Mouse (Mus musculus): ENCODE data around the gene Faxc.
A peak's percentile ranks its signal among the peaks of the same experiment; 100 is the strongest.

Faxc gene

DNA sequence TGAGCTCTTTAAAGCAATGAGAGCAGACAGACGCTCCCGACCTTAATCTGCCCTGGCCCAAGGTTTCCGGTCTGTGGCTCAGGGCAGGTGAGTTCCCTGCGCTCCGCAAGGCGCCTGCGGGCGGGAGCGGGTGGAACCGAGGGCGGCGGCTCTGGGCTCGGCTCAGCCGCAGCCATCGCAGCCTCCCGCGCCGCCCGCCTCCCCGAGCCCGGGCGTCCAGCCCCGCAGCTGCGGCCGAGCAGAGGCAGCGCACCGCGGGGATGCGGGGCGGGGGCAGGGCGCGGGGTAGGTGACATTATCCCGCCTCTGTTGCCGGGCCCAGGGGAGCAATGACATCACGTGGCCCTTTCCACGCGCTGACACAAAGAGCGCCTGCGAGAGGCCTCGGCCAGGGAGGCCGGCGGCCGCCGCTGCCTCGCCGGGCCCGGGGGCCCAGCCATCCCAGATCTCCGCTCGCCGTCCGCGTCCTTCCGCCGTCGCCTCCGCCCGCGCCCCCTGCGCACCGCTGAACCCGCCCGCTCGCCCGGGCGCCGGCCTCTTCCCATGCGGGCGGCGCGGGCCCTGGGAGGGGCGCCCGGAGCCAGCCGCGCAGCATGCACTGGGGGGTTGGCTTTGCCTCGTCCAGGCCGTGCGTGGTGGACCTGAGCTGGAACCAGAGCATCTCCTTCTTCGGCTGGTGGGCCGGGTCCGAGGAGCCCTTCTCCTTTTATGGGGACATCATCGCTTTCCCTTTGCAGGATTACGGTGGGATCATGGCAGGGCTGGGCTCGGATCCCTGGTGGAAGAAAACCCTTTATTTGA lies at the start of gene Faxc:
Faxc (plus strand) TSS at position 359 of the 801 bp plus-strand sequence.
- peak; percentile 35 to 67 for DNase-seq (ENCODE audit: low spot score in 2 of 2)

DNA sequence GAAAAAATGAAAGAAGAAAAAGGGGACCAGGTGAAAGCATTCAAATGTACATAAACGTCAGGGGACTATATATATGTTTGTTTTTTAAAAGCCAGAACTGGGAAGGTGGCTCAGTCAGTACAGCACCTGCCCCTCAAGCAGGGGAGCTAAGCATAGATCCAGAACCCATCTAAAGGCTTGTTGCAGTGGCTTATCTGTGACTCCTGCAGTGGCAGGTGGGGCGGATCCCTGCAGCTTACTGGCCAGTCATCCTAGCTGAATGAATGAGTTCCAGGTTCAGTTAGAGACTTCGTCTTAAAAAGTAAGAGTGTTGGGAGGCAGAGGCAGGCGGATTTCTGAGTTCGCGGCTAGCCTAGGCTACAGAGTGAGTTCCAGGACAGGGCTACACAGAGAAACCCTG lies 48.3 kb upstream of the Faxc start:
- DNase-seq (ENCODE audit: low spot score in 2 of 2): no peak

DNA sequence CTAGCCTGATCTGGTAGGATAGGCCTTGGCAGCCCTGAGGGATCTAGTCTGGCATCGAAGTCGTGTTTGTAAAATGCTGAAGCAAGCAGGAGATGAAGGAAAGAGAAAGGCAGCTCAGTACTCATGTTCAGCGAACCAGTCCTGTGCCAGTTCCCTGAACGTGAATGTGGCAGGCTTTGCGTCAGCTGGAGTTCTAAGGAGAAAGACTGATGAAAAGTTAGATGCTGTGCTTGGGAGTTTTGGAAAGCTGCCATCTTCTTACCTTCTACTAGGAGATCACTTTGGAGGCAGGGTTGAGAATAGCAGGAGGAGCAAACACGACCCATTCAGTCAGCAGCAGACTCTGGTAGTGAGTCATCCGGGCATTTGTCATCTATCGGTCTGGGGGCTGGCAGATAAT lies 45.3 kb upstream of the Faxc start:
- DNase-seq (ENCODE audit: low spot score in 2 of 2): no peak

- DNase-seq (ENCODE audit: low spot score in 2 of 2): peak in 1 of 2 experiments; percentile 54
These were observed 872 bp downstream of the Faxc start for GRCm38 (mm10) chr4:21931772-21932630.

DNA sequence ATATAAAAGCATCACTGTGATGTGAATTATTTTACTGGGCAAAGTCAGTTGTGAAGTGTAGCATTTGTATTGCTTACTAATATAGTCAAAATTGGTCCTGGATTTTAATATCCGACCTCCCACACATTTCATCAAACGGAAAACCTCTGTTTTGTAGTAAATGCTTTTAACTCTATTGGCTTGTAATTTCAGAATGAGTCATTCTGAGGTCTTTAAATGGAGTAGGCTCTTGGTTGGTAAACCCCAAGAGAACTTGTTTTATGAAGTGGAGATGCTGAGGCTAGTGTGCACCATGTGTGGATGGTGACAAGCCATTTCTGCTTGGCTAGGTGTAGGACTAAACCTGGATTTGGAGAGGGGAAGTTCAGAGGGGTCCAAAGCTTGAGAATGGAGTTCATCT lies 4.2 kb downstream of the Faxc start:
- DNase-seq (ENCODE audit: low spot score in 2 of 2): no peak

DNA sequence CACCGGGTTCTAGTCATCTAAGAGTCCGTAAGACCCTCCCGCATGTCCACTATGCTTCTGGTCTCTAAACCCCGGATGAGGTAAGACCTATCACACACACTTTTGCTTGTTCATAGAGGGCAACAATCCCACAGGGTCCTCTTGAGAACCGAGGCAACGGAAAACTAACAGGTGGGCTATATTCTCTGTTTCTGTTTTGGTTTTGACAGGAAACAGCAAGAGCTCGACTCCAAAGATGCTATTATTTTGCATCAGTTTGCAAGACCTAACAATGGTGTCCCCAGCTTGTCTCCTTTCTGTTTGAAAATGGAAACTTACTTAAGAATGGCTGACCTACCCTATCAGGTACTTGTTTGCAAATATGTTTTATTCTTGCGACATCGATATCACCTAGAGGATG lies 5.3 kb downstream of the Faxc start:
- DNase-seq (ENCODE audit: low spot score in 2 of 2): no peak

DNA sequence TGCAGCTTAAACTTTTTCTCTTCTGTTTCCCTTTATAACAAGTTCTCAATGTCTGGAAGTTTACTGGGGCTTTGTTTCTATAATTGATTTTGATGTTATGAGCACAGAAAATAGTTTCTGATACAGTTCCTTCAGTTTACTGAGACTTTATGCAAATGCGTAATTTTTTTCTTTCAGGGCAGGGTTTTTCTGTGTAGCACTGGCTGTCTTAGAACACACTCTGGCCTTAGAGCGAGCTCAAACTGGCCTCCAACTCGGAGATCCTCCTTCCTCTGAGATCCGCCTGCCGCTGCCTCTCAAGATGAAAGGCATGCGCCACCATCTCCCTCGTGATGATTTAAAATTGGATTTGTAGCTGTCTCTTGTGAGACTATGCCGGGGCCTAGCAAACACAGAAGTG lies 6.8 kb downstream of the Faxc start:
- DNase-seq (ENCODE audit: low spot score in 2 of 2): no peak

DNA sequence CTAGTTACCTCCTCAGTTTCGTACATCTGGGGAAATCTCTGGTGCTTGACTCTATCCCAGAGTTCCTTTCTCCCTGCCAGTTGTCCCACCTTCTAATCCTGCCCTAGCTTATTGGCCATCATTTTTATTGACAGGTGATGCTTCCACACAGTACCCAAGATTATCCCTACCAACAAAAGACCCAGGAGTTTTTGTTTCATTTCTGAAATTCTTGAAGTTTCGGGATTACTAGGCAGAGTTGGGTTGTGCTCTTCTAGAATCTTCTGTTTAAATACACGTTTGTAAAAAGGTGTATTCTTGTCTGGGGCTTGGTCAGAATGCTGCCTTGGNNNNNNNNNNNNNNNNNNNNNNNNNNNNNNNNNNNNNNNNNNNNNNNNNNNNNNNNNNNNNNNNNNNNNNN lies 13.5 kb downstream of the Faxc start:
- DNase-seq (ENCODE audit: low spot score in 2 of 2): no peak

DNA sequence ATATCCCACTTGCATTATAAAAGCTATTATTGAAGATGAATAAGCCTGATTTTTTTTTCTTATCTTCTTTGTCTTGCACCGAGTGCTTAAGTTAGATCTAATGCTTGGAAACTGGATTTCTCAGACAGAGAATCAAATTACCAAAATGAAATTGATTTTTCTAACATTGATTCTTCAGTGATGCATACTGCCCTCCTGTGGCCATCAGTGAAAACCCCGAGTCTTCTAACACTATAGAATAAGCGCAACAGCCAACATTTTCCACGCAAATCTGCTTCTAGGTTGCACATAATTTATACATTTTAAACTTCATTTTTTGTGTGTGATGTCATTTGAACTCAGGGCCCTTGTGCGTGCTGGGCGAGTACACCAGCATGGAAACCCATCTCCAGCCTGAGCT lies 20.3 kb downstream of the Faxc start:
- peak in 1 of 2 experiments; percentile 23 for DNase-seq (ENCODE audit: low spot score in 2 of 2)

DNA sequence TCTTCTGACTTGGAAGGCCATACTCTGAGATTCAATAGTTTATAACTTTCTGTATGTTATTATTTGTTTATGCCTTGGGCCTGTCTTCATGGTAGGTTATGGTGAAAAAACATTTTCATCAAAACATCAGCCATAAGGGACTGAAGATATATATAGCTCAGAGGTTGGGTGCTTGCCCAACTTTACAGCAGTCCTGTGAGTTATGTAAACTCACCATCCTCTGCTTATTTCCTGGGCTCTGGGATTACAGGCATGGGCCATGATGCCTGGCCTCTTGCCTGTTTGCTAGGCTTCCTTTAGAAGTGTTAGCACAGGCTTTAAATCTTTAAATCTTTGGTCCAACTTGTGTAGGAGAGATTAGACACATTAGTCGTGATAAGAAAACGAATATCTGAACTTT lies 21.1 kb downstream of the Faxc start:
- DNase-seq (ENCODE audit: low spot score in 2 of 2): no peak

- peak; percentile 38 to 68 for DNase-seq (ENCODE audit: low spot score in 2 of 2)
These were observed 26.6 kb downstream of the Faxc start for GRCm38 (mm10) chr4:21957570-21958321.

GRCm38 (mm10) chr4:21971949-21972348 lies 40.8 kb downstream of the Faxc start:
- DNase-seq (ENCODE audit: low spot score in 2 of 2): no peak

GRCm38 (mm10) chr4:21974126-21974525 lies 43.0 kb downstream of the Faxc start:
- no peak for DNase-seq (ENCODE audit: low spot score in 2 of 2)

DNA sequence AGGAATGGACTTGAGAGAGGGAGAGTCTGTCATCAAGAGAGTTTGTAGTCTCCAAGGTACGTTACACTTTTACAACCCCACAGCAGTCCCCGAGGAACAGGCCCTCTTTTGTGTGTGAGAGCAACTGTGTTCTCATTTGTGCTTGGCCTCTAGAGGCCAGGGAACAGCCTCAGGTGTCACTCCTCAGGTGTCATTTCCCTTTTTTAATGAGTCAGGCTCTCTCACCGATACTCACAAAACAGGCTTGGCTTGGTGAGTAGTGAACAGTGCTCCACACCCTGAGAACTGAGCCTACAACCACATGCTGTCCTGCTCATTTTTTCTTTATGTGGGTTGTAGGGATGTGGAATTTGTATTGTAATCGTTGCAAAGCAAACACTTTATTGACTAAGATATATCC lies 49.3 kb downstream of the Faxc start:
- no peak for DNase-seq (ENCODE audit: low spot score in 2 of 2)

DNA sequence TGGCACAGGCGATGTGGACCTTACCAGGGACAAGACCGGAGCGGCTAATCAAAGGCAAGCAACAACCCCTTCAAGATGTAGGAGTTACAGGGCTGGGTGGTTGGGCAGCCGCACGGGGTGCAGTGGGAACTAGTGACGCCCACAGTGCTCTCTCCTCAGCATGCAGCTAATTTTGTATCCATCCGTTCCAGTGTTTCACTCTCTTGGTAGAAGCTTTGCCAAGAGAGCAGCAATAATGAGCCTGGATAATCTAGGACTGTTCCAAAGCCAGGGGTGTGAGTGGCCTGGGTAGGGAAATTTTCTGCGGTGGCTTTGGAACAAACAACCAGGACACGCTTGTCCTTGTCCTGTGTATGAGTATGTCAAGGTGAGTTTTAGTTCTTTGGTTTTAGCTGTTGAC lies 51.3 kb downstream of the Faxc start:
- no peak for DNase-seq (ENCODE audit: low spot score in 2 of 2)

GRCm38 (mm10) chr4:21986857-21987256 lies 55.7 kb downstream of the Faxc start:
- no peak for DNase-seq (ENCODE audit: low spot score in 2 of 2)

DNA sequence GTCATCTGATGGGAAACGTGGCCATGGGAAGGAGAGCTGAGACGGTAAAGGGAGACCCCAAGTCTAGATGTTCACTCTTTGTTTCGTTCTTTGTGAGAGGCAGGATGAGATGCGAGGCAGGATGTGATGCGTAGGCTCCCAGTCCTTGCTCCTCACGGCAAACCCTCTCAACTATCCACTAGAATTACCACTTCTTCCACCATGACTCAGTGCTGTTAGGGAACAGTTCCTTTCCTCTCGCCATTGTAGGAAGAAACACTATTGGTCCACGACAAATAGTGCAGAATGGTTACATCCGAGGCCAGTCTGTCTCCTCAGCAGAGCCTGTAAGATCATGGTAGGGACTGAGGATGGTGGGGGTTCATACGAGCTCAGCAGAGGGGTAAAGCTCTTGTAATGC lies 56.3 kb downstream of the Faxc start:
- no peak for DNase-seq (ENCODE audit: low spot score in 2 of 2)

DNA sequence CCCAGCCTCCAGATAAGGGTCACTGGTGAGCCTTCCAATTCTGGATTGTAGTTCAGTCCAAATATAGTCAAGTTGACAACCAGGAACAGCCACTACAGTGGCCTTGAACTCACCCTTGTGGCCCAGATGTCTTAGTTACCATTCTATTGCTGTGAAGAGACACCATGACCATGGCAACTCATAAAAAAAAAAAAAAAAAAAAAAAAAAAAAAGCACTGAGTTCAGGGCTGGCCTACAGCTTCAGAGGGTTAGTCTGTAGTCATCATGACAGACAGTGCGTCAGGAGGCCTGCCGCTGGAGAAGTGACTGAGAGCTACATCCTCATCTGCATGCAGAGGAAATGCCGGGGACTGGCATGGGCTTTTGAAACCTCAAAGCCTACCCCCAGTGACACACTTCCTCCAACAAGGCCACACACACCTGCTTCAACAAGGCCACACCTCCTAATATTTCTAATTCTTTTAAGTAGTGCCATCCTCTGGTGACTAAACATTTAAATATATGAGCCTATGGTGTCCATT lies 58.5 kb downstream of the Faxc start:
- DNase-seq (ENCODE audit: low spot score in 2 of 2): no peak

DNA sequence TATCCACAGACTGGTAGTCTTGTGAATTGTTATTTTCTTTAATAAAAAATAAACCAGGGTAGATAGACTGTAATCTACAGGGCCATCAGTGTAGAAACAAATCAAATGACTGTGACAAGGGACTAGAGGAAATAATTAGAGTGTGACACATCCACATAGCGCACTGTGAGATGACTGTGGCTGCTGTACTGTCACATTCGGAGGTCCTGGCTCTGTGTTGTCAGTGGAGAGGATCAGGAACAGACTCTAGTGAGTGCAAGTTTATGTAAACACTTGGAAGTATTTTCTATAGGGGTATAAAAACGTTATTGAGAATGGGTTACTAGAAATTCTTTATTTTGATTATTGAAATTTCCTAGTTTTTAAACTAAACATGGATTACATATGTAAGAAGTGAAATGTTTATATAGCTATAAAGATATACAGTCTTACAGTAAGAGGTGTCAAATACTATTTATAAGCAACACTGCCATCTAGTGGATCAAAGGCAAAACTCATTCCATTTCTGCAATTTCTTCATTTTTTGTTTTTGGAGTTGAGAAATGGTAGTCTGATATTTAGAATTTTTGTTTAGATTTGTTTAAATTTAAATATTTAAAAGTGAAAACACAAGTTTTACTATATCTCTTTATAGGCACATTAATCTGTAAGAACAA lies 59.6 kb downstream of the Faxc start:
- no peak for DNase-seq (ENCODE audit: low spot score in 2 of 2)

GRCm38 (mm10) chr4:22017656-22018379 lies 86.7 kb downstream of the Faxc start:
- DNase-seq (ENCODE audit: low spot score in 2 of 2): peak in 1 of 2 experiments; percentile 60

GRCm38 (mm10) chr4:22018414-22018813 lies 87.3 kb downstream of the Faxc start:
- DNase-seq (ENCODE audit: low spot score in 2 of 2): no peak

All from cerebellum, postnatal 4 days (tissue).